Mouse (Mus musculus) midbrain, embryonic 11.5 days (tissue): ENCODE data around the gene Anxa9. TPM values are rescaled to one million over a fixed set of nuclear protein-coding genes. Genes with fewer than 3 reads are reported as not detected.

Experiments
- ATAC-seq: fragments of 200-750 bp; cut with Nextera tagmentation; 2 replicates; pipeline ENCODE4 v1.8.0; 2017; ENCODE audit warnings: moderate TSS enrichment, moderate library complexity; ENCODE audit not compliant: low FRiP score
- DNase-seq: peaks from one replicate; pipeline ENCODE4 v3.0.0; 2015; ENCODE audit warnings: low spot score; ENCODE audit errors: missing footprints
- H3K27ac ChIP-seq: fragments of 300-500 bp; sonication (generic); 2 replicates; pipeline ENCODE4 v1.5.1; 2014; ENCODE audit warnings: low read depth, low read length
- H3K27me3 ChIP-seq: fragments of 300-500 bp; sonication (generic); 2 replicates; pipeline ENCODE4 v1.6.1; 2014; ENCODE audit warnings: mild to moderate bottlenecking, low read length, moderate library complexity, mixed read lengths; ENCODE audit not compliant: control insufficient read depth, insufficient read depth
- H3K36me3 ChIP-seq: fragments of 300-500 bp; sonication (generic); 2 replicates; pipeline ENCODE4 v1.6.1; 2014; ENCODE audit warnings: mild to moderate bottlenecking, low read length, moderate library complexity, mixed read lengths; ENCODE audit not compliant: control insufficient read depth, insufficient read depth
- H3K4me1 ChIP-seq: fragments of 300-500 bp; sonication (generic); 2 replicates; pipeline ENCODE4 v1.6.1; 2014; ENCODE audit warnings: low read length; ENCODE audit not compliant: control insufficient read depth, insufficient read depth
- H3K4me2 ChIP-seq: fragments of 300-500 bp; sonication (generic); 2 replicates; pipeline ENCODE4 v1.6.1; 2014; ENCODE audit warnings: mild to moderate bottlenecking, moderate library complexity
- H3K4me3 ChIP-seq: fragments of 300-500 bp; sonication (generic); 2 replicates; pipeline ENCODE4 v1.5.1; 2014; ENCODE audit warnings: low read depth, low read length
- H3K9ac ChIP-seq: fragments of 300-500 bp; sonication (generic); 2 replicates; pipeline ENCODE4 v1.6.1; 2014; ENCODE audit warnings: low read length
- H3K9me3 ChIP-seq: fragments of 300-500 bp; sonication (generic); 2 replicates; pipeline ENCODE4 v1.6.1; 2016; ENCODE audit warnings: low read length; ENCODE audit not compliant: control insufficient read depth
- whole genome bisulfite sequencing: fragments of 180-500 bp; shearing (Covaris S2); extraction: QIAGEN DNeasy Blood & Tissue Kit; methylation state at CpG from one replicate; pipeline ENCODE4 v1.1.7; 2014; 5-methylcytosine and 5-hydroxymethylcytosine counted together
- polyA plus RNA-seq: library from polyadenylated mRNA; unstranded; fragments of >200 nt; fragmentation: Nextera tagmentation; extraction: Ambion mirVana; gene quantifications from 2 replicates; pipeline ENCODE4 v1.2.1, GENCODE M21; 2014

Gene Anxa9
- polyA plus RNA-seq, 1 experiment from 2014 or later, result 0.87 TPM

DNA sequence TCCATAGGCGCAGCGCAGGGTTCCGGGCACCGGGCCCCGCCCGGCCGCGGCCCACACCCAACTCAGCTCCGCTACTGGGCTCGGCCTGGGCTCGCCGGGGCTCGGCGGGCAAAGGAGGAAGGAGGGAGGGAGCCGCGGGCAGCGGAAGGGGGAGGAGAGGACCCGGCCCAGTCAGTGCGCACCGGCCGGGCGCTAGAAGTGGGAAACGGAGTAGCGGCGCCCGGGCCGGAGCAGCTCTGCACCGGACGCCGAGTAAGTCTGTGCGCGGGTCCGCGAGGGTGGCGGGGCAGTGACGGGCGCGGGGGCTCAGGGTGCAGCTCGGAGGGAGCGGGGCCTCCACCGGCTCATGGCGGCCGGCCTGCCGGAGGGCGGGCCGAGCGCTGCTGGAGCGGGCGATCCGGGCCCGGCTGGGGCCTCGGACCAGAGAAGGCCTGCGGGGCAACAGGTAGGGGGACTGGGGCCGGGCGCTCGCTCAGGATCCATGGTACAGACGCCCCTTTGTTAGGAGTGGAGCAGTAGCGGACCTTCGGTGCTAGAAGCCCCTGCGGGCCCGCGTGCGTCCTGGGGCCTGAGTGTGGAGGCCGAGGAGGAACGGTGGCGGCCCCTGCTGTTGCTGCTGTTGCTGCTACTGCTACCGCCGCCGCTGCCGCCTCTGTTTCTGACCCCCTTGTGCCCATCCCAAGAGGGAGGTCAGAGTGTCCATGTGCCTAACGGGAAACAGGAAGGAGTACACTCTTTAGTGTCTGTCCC, 8.3 kb upstream of the Anxa9 start:
- H3K27me3 ChIP-seq, result no peaks in the 10 kb centered on the region
- peaks cover 1% of the 10 kb centered on the region; the same call in 1 of the 2 replicates for H3K36me3 ChIP-seq
- peak overlapping the region; percentile 90 for H3K27ac ChIP-seq
- WGBS, result under 1% methylated on average over 67 of the region's 71 CpGs
- peak; percentile 99 for DNase-seq
- H3K4me1 ChIP-seq, result peaks cover 13% of the 10 kb centered on the region
- ATAC-seq, result peak; percentile 94
- peak overlapping the region; percentile 100 for H3K9ac ChIP-seq
- H3K4me3 ChIP-seq, result peak overlapping the region; percentile 91
- peak overlapping the region; percentile 83 for H3K4me2 ChIP-seq
- H3K9me3 ChIP-seq, result no peaks in the 10 kb centered on the region

DNA sequence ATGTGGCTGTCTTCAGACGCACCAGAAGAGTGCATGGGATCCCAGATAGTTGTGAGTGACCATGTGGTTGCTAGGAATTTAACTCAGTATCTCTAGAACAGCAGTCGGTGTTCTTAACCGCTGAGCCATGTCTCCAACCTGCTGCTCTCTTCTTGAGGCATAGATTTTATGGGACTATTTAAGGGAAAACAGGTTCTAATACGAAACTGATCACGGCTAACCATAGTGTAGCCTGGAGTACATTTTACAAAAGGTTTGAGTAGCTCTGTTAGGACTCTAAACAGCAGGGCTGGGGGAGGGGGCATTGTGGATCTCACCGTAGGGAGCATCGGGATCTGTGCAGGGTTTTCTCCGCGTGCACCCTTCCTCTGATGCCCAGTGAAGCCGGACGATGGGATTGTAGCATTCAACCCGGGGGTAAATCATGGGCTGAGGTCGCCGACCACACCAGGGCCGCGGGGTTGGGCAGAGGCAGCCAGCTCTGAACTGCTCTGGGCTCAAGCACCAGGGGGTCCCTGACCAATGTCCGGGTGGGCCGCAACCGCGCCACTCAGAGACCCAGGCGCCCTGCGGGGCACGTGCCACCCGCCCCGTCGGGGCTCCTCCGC, 7.6 kb upstream of the Anxa9 start, which contains the start of gene Cers2:
Cers2 (plus strand) TSS at position 306 of the 608 bp plus-strand sequence.
- Histone ChIP-seq H3K36me3 (no peaks in the 10 kb centered on the region), H3K4me1 (peaks cover 13% of the 10 kb centered on the region), H3K4me2 (peak within 1 kb of the TSS; percentile 83), H3K27me3 (no peaks in the 10 kb centered on the region), H3K27ac (peak within 1 kb of the TSS; percentile 90), H3K9me3 (no peaks in the 10 kb centered on the region), H3K9ac (peak within 1 kb of the TSS; percentile 100), H3K4me3 (peak within 1 kb of the TSS; percentile 91)
- DNase-seq (no peak), ATAC-seq (peak; percentile 74; the same call in 1 of the 2 replicates)
- 3% methylated on average over 27 of the region's 27 CpGs for WGBS

GRCm38 (mm10) chr3:95314075-95314474, 7.1 kb upstream of the Anxa9 start:
- H3K27me3 ChIP-seq, result no peaks in the 10 kb centered on the region
- no peak for DNase-seq
- no peak overlapping the region for H3K27ac ChIP-seq
- H3K4me1 ChIP-seq, result peaks cover 13% of the 10 kb centered on the region
- peak overlapping the region; percentile 100 for H3K9ac ChIP-seq
- H3K4me2 ChIP-seq, result peak overlapping the region; percentile 83; the same call in 1 of the 2 replicates
- no peak for ATAC-seq
- no peaks in the 10 kb centered on the region for H3K9me3 ChIP-seq
- WGBS, result 49% methylated on average over 6 of the region's 6 CpGs
- H3K4me3 ChIP-seq, result no peak overlapping the region
- H3K36me3 ChIP-seq, result no peaks in the 10 kb centered on the region

DNA sequence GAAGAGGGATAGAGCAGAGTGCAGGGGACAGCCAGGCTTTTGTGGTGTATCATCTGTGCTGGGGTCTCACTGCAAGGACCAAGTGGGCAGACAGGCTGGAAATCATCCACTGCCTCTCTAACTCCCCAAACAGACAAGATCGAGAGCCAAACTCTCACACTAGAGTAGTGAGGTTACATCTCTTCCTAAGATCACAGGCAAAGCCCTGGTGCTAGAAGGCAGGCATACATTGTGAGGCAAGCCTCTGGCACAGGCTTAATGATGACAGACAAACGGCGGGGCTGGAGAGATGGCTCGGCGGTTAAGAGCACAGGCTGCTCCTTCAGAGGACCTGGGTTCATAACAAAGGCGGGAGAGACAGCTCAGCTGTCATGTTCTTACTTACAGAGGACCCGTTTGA, 6.5 kb upstream of the Anxa9 start:
- 50% methylated on average over 7 of the region's 7 CpGs for WGBS
- ATAC-seq, result no peak
- no peak overlapping the region for H3K4me3 ChIP-seq
- no peak overlapping the region for H3K4me2 ChIP-seq
- no peak overlapping the region for H3K27ac ChIP-seq
- no peaks in the 10 kb centered on the region for H3K27me3 ChIP-seq
- H3K4me1 ChIP-seq, result peaks cover 13% of the 10 kb centered on the region
- H3K36me3 ChIP-seq, result no peaks in the 10 kb centered on the region
- DNase-seq, result no peak
- no peaks in the 10 kb centered on the region for H3K9me3 ChIP-seq
- H3K9ac ChIP-seq, result no peak overlapping the region

DNA sequence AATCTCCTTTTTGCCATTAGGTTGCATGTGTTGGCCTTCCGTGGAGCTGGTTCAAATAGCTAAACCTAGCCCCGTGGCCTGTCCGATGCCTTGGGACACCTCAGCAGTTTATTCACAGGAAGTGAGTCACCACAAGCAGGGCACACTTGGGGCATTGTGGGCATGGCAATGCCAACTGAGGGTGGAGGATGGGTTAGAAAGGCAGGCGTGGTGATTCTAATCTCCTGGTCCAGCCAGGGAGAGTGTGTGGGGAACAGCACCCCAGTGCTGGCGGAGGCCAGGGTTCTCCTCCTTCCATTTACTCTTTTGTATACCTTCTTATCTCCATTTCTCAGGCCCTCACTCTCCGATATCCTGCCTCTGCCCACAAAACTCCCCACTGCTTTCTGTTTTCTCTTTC, 5.6 kb upstream of the Anxa9 start:
- H3K9ac ChIP-seq, result no peak overlapping the region
- ATAC-seq (no peak), DNase-seq (no peak)
- H3K4me2 ChIP-seq, result no peak overlapping the region
- H3K27ac ChIP-seq, result no peak overlapping the region
- no peak overlapping the region for H3K4me3 ChIP-seq
- WGBS, result 81% methylated on average over 6 of the region's 6 CpGs
- H3K36me3 ChIP-seq, result no peaks in the 10 kb centered on the region
- peaks cover 10% of the 10 kb centered on the region for H3K4me1 ChIP-seq
- H3K9me3 ChIP-seq, result no peaks in the 10 kb centered on the region
- H3K27me3 ChIP-seq, result no peaks in the 10 kb centered on the region

- DNase-seq (peak; percentile 97), ATAC-seq (no peak)
- Histone ChIP-seq H3K9me3 (no peaks in the 10 kb centered on the region), H3K27ac (no peak overlapping the region), H3K9ac (no peak overlapping the region), H3K4me1 (peaks cover 6% of the 10 kb centered on the region), H3K36me3 (no peaks in the 10 kb centered on the region), H3K4me2 (no peak overlapping the region), H3K27me3 (no peaks in the 10 kb centered on the region), H3K4me3 (no peak overlapping the region)
- WGBS, result 63% methylated on average over 9 of the region's 9 CpGs
Measured at GRCm38 (mm10) chr3:95310968-95311882, 4.2 kb upstream of the Anxa9 start.

- no peak overlapping the region for H3K4me3 ChIP-seq
- no peaks in the 10 kb centered on the region for H3K9me3 ChIP-seq
- H3K9ac ChIP-seq, result no peak overlapping the region
- ATAC-seq, result no peak
- no peaks in the 10 kb centered on the region for H3K4me1 ChIP-seq
- no peak for DNase-seq
- H3K36me3 ChIP-seq, result no peaks in the 10 kb centered on the region
- H3K27ac ChIP-seq, result no peak overlapping the region
- 72% methylated on average over 3 of the region's 3 CpGs for WGBS
- no peaks in the 10 kb centered on the region for H3K27me3 ChIP-seq
- H3K4me2 ChIP-seq, result no peak overlapping the region
Measured at GRCm38 (mm10) chr3:95310496-95310895, 3.5 kb upstream of the Anxa9 start.

DNA sequence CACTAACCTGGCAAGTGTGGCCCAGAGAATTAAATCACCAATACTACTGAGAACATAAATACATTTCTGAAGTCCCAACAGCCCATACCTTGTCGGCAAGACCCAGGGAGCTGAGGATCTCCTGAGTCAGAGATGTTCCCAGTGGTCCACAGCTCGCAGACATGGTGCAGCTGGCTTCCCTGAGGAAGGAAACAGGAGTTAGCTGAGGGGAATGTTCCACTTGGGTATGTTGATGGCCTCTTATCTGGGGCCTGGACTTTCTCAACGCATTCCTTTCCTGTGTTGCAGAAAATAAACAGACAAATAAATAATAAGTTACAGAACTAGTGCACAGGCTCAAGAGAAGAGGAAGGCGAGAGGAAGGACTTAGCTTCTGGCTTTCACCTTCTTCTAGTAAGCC, 732 bp downstream of the Anxa9 start:
- ATAC-seq, result no peak
- DNase-seq, result no peak
- H3K4me3 ChIP-seq, result no peak overlapping the region
- no peaks in the 10 kb centered on the region for H3K27me3 ChIP-seq
- no peak overlapping the region for H3K27ac ChIP-seq
- WGBS, result 87% methylated on average over 4 of the region's 4 CpGs
- H3K4me1 ChIP-seq, result no peaks in the 10 kb centered on the region
- no peak overlapping the region for H3K9ac ChIP-seq
- no peak overlapping the region for H3K4me2 ChIP-seq
- H3K36me3 ChIP-seq, result no peaks in the 10 kb centered on the region
- H3K9me3 ChIP-seq, result no peaks in the 10 kb centered on the region
